Mouse (Mus musculus): ENCODE measurements at regions not wholly inside any gene's neighbourhood (a gene's known extent, or its start where the extent isn't known, plus 50 kb on each side); places are given as distances from the start of the nearest gene placed in this dataset.

- no peak for DNase-seq (ENCODE audit: low read depth, low spot score)
- WGBS = 59% methylated on average over 3 of the region's 3 CpGs
Measured at GRCm38 (mm10) chr15:67767624-67768023, 1266.9 kb upstream of the Lrrc6 start.

GRCm38 (mm10) chr15:67759221-67759620 lies 1258.5 kb upstream of the Lrrc6 start:
- WGBS = 75% methylated on average over 4 of the region's 4 CpGs
- no peak for DNase-seq (ENCODE audit: low read depth, low spot score)

- no peak for DNase-seq (ENCODE audit: low read depth, low spot score)
Measured at GRCm38 (mm10) chr15:67750582-67750981, 1249.9 kb upstream of the Lrrc6 start.

GRCm38 (mm10) chr15:67743332-67743731 lies 1242.6 kb upstream of the Lrrc6 start:
- 64% methylated on average over 2 of the region's 2 CpGs for WGBS
- no peak for DNase-seq (ENCODE audit: low read depth, low spot score)

GRCm38 (mm10) chr15:67732988-67733387 lies 1232.3 kb upstream of the Lrrc6 start:
- DNase-seq (ENCODE audit: low read depth, low spot score) = no peak
- 45% methylated on average over 1 of the region's 1 CpGs for WGBS

- DNase-seq (ENCODE audit: low read depth, low spot score) = no peak
- 89% methylated on average over 8 of the region's 8 CpGs for WGBS
Measured at GRCm38 (mm10) chr15:67729492-67729891, 1228.8 kb upstream of the Lrrc6 start.

GRCm38 (mm10) chr15:67725239-67725638 lies 1224.5 kb upstream of the Lrrc6 start:
- no peak for DNase-seq (ENCODE audit: low read depth, low spot score)
- WGBS = 72% methylated on average over 5 of the region's 5 CpGs

- DNase-seq (ENCODE audit: low read depth, low spot score) = no peak
- 81% methylated on average over 3 of the region's 3 CpGs for whole genome bisulfite sequencing
Measured at GRCm38 (mm10) chr15:67714203-67714602, 1213.5 kb upstream of the Lrrc6 start.

- no peak for DNase-seq (ENCODE audit: low read depth, low spot score)
- WGBS = 68% methylated on average over 1 of the region's 1 CpGs
Measured at GRCm38 (mm10) chr15:67686140-67686539, 1185.4 kb upstream of the Lrrc6 start.

GRCm38 (mm10) chr15:67673276-67673675 lies 1172.6 kb upstream of the Lrrc6 start:
- WGBS = 92% methylated on average over 2 of the region's 2 CpGs
- DNase-seq (ENCODE audit: low read depth, low spot score) = no peak

- WGBS = 24% methylated on average over 1 of the region's 1 CpGs
- DNase-seq (ENCODE audit: low read depth, low spot score) = no peak
Measured at GRCm38 (mm10) chr15:67636155-67636554, 1135.4 kb upstream of the Lrrc6 start.

GRCm38 (mm10) chr15:67626704-67627287 lies 1126.1 kb upstream of the Lrrc6 start:
- DNase-seq (ENCODE audit: low read depth, low spot score) = no peak
- WGBS = 72% methylated on average over 3 of the region's 3 CpGs

GRCm38 (mm10) chr15:67611896-67612295 lies 1111.2 kb upstream of the Lrrc6 start:
- WGBS = 63% methylated on average over 3 of the region's 3 CpGs
- DNase-seq (ENCODE audit: low read depth, low spot score) = no peak

- no peak for DNase-seq (ENCODE audit: low read depth, low spot score)
Measured at GRCm38 (mm10) chr15:67598426-67598825, 1097.7 kb upstream of the Lrrc6 start.

GRCm38 (mm10) chr15:67576581-67576980 lies 1075.9 kb upstream of the Lrrc6 start:
- no peak for DNase-seq (ENCODE audit: low read depth, low spot score)
- 56% methylated on average over 1 of the region's 1 CpGs for WGBS

More at GRCm38 (mm10) chr15:67598426-67598825, 1097.7 kb upstream of the Lrrc6 start:
- WGBS = 56% methylated on average over 4 of the region's 4 CpGs

- 16% methylated on average over 1 of the region's 1 CpGs for WGBS
- DNase-seq (ENCODE audit: low read depth, low spot score) = no peak
Measured at GRCm38 (mm10) chr15:67571614-67572013, 1070.9 kb upstream of the Lrrc6 start.

GRCm38 (mm10) chr15:67557304-67557703 lies 1056.6 kb upstream of the Lrrc6 start:
- 78% methylated on average over 1 of the region's 1 CpGs for WGBS
- no peak for DNase-seq (ENCODE audit: low read depth, low spot score)

- 29% methylated on average over 2 of the region's 2 CpGs for WGBS
- DNase-seq (ENCODE audit: low read depth, low spot score) = no peak
Measured at GRCm38 (mm10) chr15:67551911-67552310, 1051.2 kb upstream of the Lrrc6 start.

GRCm38 (mm10) chr15:67546896-67547400 lies 1046.2 kb upstream of the Lrrc6 start:
- 91% methylated on average over 1 of the region's 1 CpGs for WGBS
- no peak for DNase-seq (ENCODE audit: low read depth, low spot score)

- WGBS = 81% methylated on average over 6 of the region's 6 CpGs
- DNase-seq (ENCODE audit: low read depth, low spot score) = no peak
Measured at GRCm38 (mm10) chr15:67545745-67546144, 1045.0 kb upstream of the Lrrc6 start.

GRCm38 (mm10) chr15:67513722-67514121 lies 1013.0 kb upstream of the Lrrc6 start:
- no peak for DNase-seq (ENCODE audit: low read depth, low spot score)

Data from large intestine, adult 2 months (tissue).